In the genomic region with DNA sequence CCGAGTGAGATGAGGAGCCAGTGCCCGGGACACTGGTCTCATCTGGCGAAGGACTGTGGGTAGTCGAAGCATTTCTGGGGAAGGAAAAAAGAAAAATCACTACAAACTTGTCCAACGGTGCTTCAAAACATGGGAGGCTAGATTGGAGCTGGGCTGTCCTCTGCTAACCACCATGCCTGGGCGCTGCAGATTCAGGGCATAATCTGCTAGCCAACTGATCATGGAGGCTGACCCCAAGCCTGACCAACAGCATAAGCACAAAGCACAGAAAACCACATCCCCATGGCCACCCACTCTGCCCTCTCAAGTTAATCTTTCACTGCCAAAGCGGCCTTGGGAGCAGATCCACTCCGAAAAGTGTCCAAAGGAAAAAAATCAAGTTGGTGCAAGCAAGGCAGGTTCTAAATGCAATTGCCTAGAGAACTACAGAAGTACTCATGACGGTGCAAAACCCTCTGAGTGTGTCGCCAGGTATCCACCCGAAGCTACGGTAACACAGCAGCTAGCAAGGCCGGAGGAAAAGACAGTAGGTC, we compare ENCODE assay signal across 8 mouse cellular contexts. TPM values are rescaled to one million over a fixed set of nuclear protein-coding genes. Genes with fewer than 3 reads are reported as not detected.
DNase-seq lines count a peak whose midpoint lies in the region; ATAC-seq and TF ChIP-seq lines count a peak whose summit lies in the region.

No protein-coding gene starts in this region.

- H3K4me1 ChIP-seq in brown adipose tissue, adult 24 weeks (ENCODE audit: control insufficient read depth, insufficient read depth, insufficient read length, low read length): peaks cover 3% of the 10 kb centered on the region; the same call in 1 of the 2 replicates
- H3K4me1 ChIP-seq in forebrain, embryonic 15.5 days: peaks cover 42% of the 10 kb centered on the region
- H3K4me1 ChIP-seq in stomach, postnatal 0 days (replicated peaks; ENCODE audit: control insufficient read depth, insufficient read depth): 0 out of 2 replicates have a peak, but pooled peaks cover 4% of the 10 kb centered on the region

- peak overlapping the region; percentile 91 for H3K4me2 ChIP-seq in forebrain, embryonic 15.5 days (replicated peaks)
- peak overlapping the region; percentile 87 for H3K4me2 ChIP-seq in stomach, postnatal 0 days (replicated peaks; ENCODE audit: low read depth)

- TF ChIP-seq CTCF in stomach, postnatal 0 days (IDR thresholded peaks at IDR 0.05; ENCODE audit: low read depth): no peak

- WGBS in forebrain, embryonic 15.5 days: 1% methylated on average over 13 of the region's 13 CpGs
- WGBS in stomach, postnatal 0 days: 0% methylated on average over 13 of the region's 13 CpGs

- peak overlapping the region; percentile 96 for H3K27ac ChIP-seq in brown adipose tissue, adult 24 weeks (replicated peaks; ENCODE audit: low read depth, low read length)
- H3K27ac ChIP-seq in forebrain, embryonic 15.5 days (replicated peaks): peak overlapping the region; percentile 96
- peak overlapping the region; percentile 98 for H3K27ac ChIP-seq in stomach, postnatal 0 days (replicated peaks)

- ATAC-seq in forebrain, embryonic 15.5 days (replicated peaks): no peak
- ATAC-seq in stomach, postnatal 0 days (ENCODE audit: low FRiP score, low TSS enrichment): no peak; the same call in 1 of the 2 replicates

- H3K36me3 ChIP-seq in forebrain, embryonic 15.5 days: peaks cover 40% of the 10 kb centered on the region
- peaks cover 19% of the 10 kb centered on the region for H3K36me3 ChIP-seq in stomach, postnatal 0 days (ENCODE audit: control insufficient read depth, insufficient read depth, low read length)

- peak; percentile 27 for DNase-seq in retina, postnatal 1 day
- no peak for DNase-seq in retina, embryonic 14.5 days (ENCODE audit: low spot score)
- DNase-seq in kidney, adult 9 months: peak; percentile 87
- peak; percentile 3 for DNase-seq in lung, postnatal 10 days
- DNase-seq in stomach, postnatal 0 days (ENCODE audit: low spot score): peak; percentile 18
- DNase-seq in thymus, postnatal 25 days: no peak

- no peaks in the 10 kb centered on the region for H3K9me3 ChIP-seq in forebrain, embryonic 15.5 days
- no peaks in the 10 kb centered on the region for H3K9me3 ChIP-seq in stomach, postnatal 0 days (ENCODE audit: control insufficient read depth, low read length)

- peak overlapping the region; percentile 94 for H3K4me3 ChIP-seq in brown adipose tissue, adult 24 weeks (ENCODE audit: insufficient read depth, low read depth, low read length)
- H3K4me3 ChIP-seq in forebrain, embryonic 15.5 days: peak overlapping the region; percentile 100
- H3K4me3 ChIP-seq in stomach, postnatal 0 days (ENCODE audit: low read depth, low read length): peak overlapping the region; percentile 92

- peak overlapping the region; percentile 99 for H3K9ac ChIP-seq in forebrain, embryonic 15.5 days (replicated peaks)
- peak overlapping the region; percentile 89 for H3K9ac ChIP-seq in stomach, postnatal 0 days (ENCODE audit: low read length)

- no peaks in the 10 kb centered on the region for H3K27me3 ChIP-seq in forebrain, embryonic 15.5 days
- H3K27me3 ChIP-seq in stomach, postnatal 0 days (ENCODE audit: control insufficient read depth, insufficient read depth, low read length): no peaks in the 10 kb centered on the region

- TF ChIP-seq EP300 in stomach, postnatal 0 days (optimal IDR thresholded peaks at IDR 0.05): no peak

RNA-seq across cellular contexts. Expression of gene Hspe1, which starts 1.0 kb away (rescaled TPM):
- polyA plus RNA-seq in brown adipose tissue, adult 24 weeks (2012; ENCODE audit: insufficient read depth, insufficient read length, missing spikeins): 681 and 735 TPM in 2 replicates
- 253 and 276 TPM in 2 replicates for polyA plus RNA-seq in forebrain, embryonic 15.5 days (2015; fragmentation: Nextera tagmentation; extraction: Ambion mirVana)
- 295 and 324 TPM in 2 replicates for polyA plus RNA-seq in stomach, postnatal 0 days (2015; fragmentation: Nextera tagmentation; extraction: Ambion mirVana)

RNA-seq across cellular contexts. Expression of gene Hspd1, which starts 1.1 kb away (rescaled TPM):
- polyA plus RNA-seq in brown adipose tissue, adult 24 weeks (2012; ENCODE audit: insufficient read depth, insufficient read length, missing spikeins): 567 and 689 TPM in 2 replicates
- 291 and 296 TPM in 2 replicates for polyA plus RNA-seq in forebrain, embryonic 15.5 days (2015; fragmentation: Nextera tagmentation; extraction: Ambion mirVana)
- 154 and 166 TPM in 2 replicates for polyA plus RNA-seq in stomach, postnatal 0 days (2015; fragmentation: Nextera tagmentation; extraction: Ambion mirVana)

RNA-seq across cellular contexts. Expression of gene Coq10b, which starts 34.4 kb away (rescaled TPM):
- polyA plus RNA-seq in brown adipose tissue, adult 24 weeks (2012; ENCODE audit: insufficient read depth, insufficient read length, missing spikeins): 34.4 and 39.4 TPM in 2 replicates
- 36.0 and 36.6 TPM in 2 replicates for polyA plus RNA-seq in forebrain, embryonic 15.5 days (2015; fragmentation: Nextera tagmentation; extraction: Ambion mirVana)
- polyA plus RNA-seq in stomach, postnatal 0 days (2015; fragmentation: Nextera tagmentation; extraction: Ambion mirVana): 31.4 and 36.2 TPM in 2 replicates

RNA-seq across cellular contexts. Expression of gene Mob4, which starts 44.1 kb away (rescaled TPM):
- polyA plus RNA-seq in brown adipose tissue, adult 24 weeks (2012; ENCODE audit: insufficient read depth, insufficient read length, missing spikeins): 55.4 and 55.8 TPM in 2 replicates
- 175 and 182 TPM in 2 replicates for polyA plus RNA-seq in forebrain, embryonic 15.5 days (2015; fragmentation: Nextera tagmentation; extraction: Ambion mirVana)
- polyA plus RNA-seq in stomach, postnatal 0 days (2015; fragmentation: Nextera tagmentation; extraction: Ambion mirVana): 128 and 139 TPM in 2 replicates

RNA-seq across cellular contexts. Expression of gene Sf3b1, which starts 59.7 kb away (rescaled TPM):
- polyA plus RNA-seq in brown adipose tissue, adult 24 weeks (2012; ENCODE audit: insufficient read depth, insufficient read length, missing spikeins): 58.4 and 61.2 TPM in 2 replicates
- polyA plus RNA-seq in forebrain, embryonic 15.5 days (2015; fragmentation: Nextera tagmentation; extraction: Ambion mirVana): 391 and 417 TPM in 2 replicates
- 153 TPM in 2 replicates for polyA plus RNA-seq in stomach, postnatal 0 days (2015; fragmentation: Nextera tagmentation; extraction: Ambion mirVana)

Comparison
In these comparisons a context has a peak if more than half of its experiments do, and no peak if none do; other contexts are left out.
1. DNase-seq: peak in retina, postnatal 1 day (single experiment), kidney, adult 9 months (single experiment), lung, postnatal 10 days (single experiment) and stomach, postnatal 0 days (single experiment); none in retina, embryonic 14.5 days (single experiment) and thymus, postnatal 25 days (single experiment).
2. Peak in every context shown above with its lines, with median percentiles within 50 percentile points of each other: H3K27ac ChIP-seq and H3K4me3 ChIP-seq.